23 mouse cellular contexts compared by ENCODE assay signal in genomic region chr9:120860969-120861595, GRCm38 (mm10).
DNase-seq lines count a peak whose midpoint lies in the region; ATAC-seq lines count a peak whose summit lies in the region.
"Had no signal": no experiment of that assay in that cellular context is flagged by ENCODE, and none has a peak within 500 bp of the region (broad histone marks: within the 10 kb centered on the region; RNA-seq: fewer than 3 reads in every experiment).

No protein-coding gene starts in this region.

- no peak for DNase-seq in forebrain, embryonic 11.5 days (ENCODE audit: low spot score)
- DNase-seq in Muller cell, postnatal 12 days (ENCODE audit: inconsistent ontology term): no peak
- DNase-seq in heart, postnatal 36 days: no peak
- DNase-seq: adrenal gland, postnatal 25 days; cerebellum, adult 11-12 months; gastrocnemius, postnatal 10 days; heart, adult 11 months; kidney, adult 9 months; kidney, postnatal 25 days; right cerebral cortex, postnatal 14 days; spleen, adult 18-20 months; thymus, postnatal 25 days had no signal

- no peaks in the 10 kb centered on the region for H3K27me3 ChIP-seq in forebrain, embryonic 11.5 days (ENCODE audit: control insufficient read depth, insufficient read depth, low read length)
- no peaks in the 10 kb centered on the region for H3K27me3 ChIP-seq in forebrain, embryonic 16.5 days (replicated peaks; ENCODE audit: control insufficient read depth, insufficient read depth, low read length)
- H3K27me3 ChIP-seq in neural tube, embryonic 12.5 days (replicated peaks): 0 out of 2 replicates have a peak, but pooled peaks cover 6% of the 10 kb centered on the region
- 0 out of 2 replicates have a peak, but pooled peaks cover 3% of the 10 kb centered on the region for H3K27me3 ChIP-seq in neural tube, embryonic 15.5 days (replicated peaks)
- 0 out of 2 replicates have a peak, but pooled peaks cover 5% of the 10 kb centered on the region for H3K27me3 ChIP-seq in midbrain, embryonic 13.5 days
- H3K27me3 ChIP-seq: heart, embryonic 12.5 days; intestine, embryonic 15.5 days; liver, embryonic 15.5 days had no signal

- intact Hi-C loops in heart, postnatal 36 days (cut with DNase I): no loop called here

- peaks cover 6% of the 10 kb centered on the region; the same call in 1 of the 2 replicates for H3K4me1 ChIP-seq in forebrain, embryonic 11.5 days (replicated peaks; ENCODE audit: control insufficient read depth, insufficient read depth, low read length)
- peaks cover 23% of the 10 kb centered on the region for H3K4me1 ChIP-seq in forebrain, embryonic 16.5 days (replicated peaks; ENCODE audit: control insufficient read depth, insufficient read depth, low read length)
- H3K4me1 ChIP-seq in neural tube, embryonic 12.5 days: peaks cover 16% of the 10 kb centered on the region
- H3K4me1 ChIP-seq in neural tube, embryonic 15.5 days: peaks cover 24% of the 10 kb centered on the region
- peaks cover 41% of the 10 kb centered on the region for H3K4me1 ChIP-seq in midbrain, embryonic 13.5 days (replicated peaks)
- H3K4me1 ChIP-seq: liver, embryonic 15.5 days had no signal

- 0 out of 2 replicates have a peak overlapping the region, but pooled peaks have one; percentile 47 for H3K27ac ChIP-seq in forebrain, embryonic 11.5 days (ENCODE audit: low read depth, low read length)
- H3K27ac ChIP-seq in forebrain, embryonic 16.5 days (ENCODE audit: low read length): no peak overlapping the region
- H3K27ac ChIP-seq in neural tube, embryonic 12.5 days: no peak overlapping the region
- H3K27ac ChIP-seq in neural tube, embryonic 15.5 days (replicated peaks): no peak overlapping the region
- peak overlapping the region; percentile 64 for H3K27ac ChIP-seq in midbrain, embryonic 13.5 days
- H3K27ac ChIP-seq: intestine, embryonic 15.5 days; liver, embryonic 15.5 days had no signal

- 34% methylated on average over 8 of the region's 8 CpGs for WGBS in forebrain, embryonic 11.5 days
- WGBS in forebrain, embryonic 16.5 days: 18% methylated on average over 8 of the region's 8 CpGs
- 37% methylated on average over 8 of the region's 8 CpGs for WGBS in neural tube, embryonic 12.5 days
- 32% methylated on average over 8 of the region's 8 CpGs for WGBS in neural tube, embryonic 15.5 days
- 21% methylated on average over 8 of the region's 8 CpGs for WGBS in midbrain, embryonic 13.5 days

- no peak overlapping the region for H3K4me2 ChIP-seq in forebrain, embryonic 11.5 days (ENCODE audit: low read depth, low read length, severe bottlenecking)
- no peak overlapping the region for H3K4me2 ChIP-seq in forebrain, embryonic 16.5 days (ENCODE audit: low read length)
- H3K4me2 ChIP-seq in neural tube, embryonic 12.5 days (replicated peaks): no peak overlapping the region
- no peak overlapping the region for H3K4me2 ChIP-seq in neural tube, embryonic 15.5 days
- no peak overlapping the region for H3K4me2 ChIP-seq in midbrain, embryonic 13.5 days (replicated peaks)
- H3K4me2 ChIP-seq: heart, embryonic 12.5 days; intestine, embryonic 15.5 days; liver, embryonic 15.5 days had no signal

- H3K4me3 ChIP-seq in forebrain, embryonic 11.5 days (ENCODE audit: low read depth, low read length): no peak overlapping the region
- no peak overlapping the region for H3K4me3 ChIP-seq in forebrain, embryonic 16.5 days (replicated peaks; ENCODE audit: low read length)
- H3K4me3 ChIP-seq in neural tube, embryonic 12.5 days: no peak overlapping the region
- no peak overlapping the region for H3K4me3 ChIP-seq in neural tube, embryonic 15.5 days (replicated peaks)
- H3K4me3 ChIP-seq in midbrain, embryonic 13.5 days (replicated peaks): no peak overlapping the region
- H3K4me3 ChIP-seq: heart, embryonic 12.5 days; intestine, embryonic 15.5 days; liver, embryonic 15.5 days; megakaryocyte, embryonic 14.5 days; myocyte had no signal

- H3K9ac ChIP-seq in forebrain, embryonic 11.5 days (ENCODE audit: low read length): no peak overlapping the region
- H3K9ac ChIP-seq in forebrain, embryonic 16.5 days (replicated peaks; ENCODE audit: low read depth, low read length): no peak overlapping the region
- no peak overlapping the region for H3K9ac ChIP-seq in neural tube, embryonic 12.5 days
- H3K9ac ChIP-seq in neural tube, embryonic 15.5 days (replicated peaks): no peak overlapping the region
- H3K9ac ChIP-seq in midbrain, embryonic 13.5 days (replicated peaks): no peak overlapping the region
- H3K9ac ChIP-seq: heart, embryonic 12.5 days; intestine, embryonic 15.5 days; liver, embryonic 15.5 days had no signal

- ATAC-seq in forebrain, embryonic 11.5 days (replicated peaks; ENCODE audit: low FRiP score): peak; percentile 63
- no peak for ATAC-seq in forebrain, embryonic 16.5 days
- ATAC-seq in neural tube, embryonic 12.5 days (ENCODE audit: low FRiP score, low read depth): peak; percentile 54
- no peak for ATAC-seq in neural tube, embryonic 15.5 days (ENCODE audit: low FRiP score)
- ATAC-seq in midbrain, embryonic 13.5 days: peak; percentile 62
- ATAC-seq: intestine, embryonic 15.5 days; lung, postnatal 0 days had no signal

- no peaks in the 10 kb centered on the region for H3K9me3 ChIP-seq in forebrain, embryonic 11.5 days (ENCODE audit: control insufficient read depth, low read length)
- H3K9me3 ChIP-seq in forebrain, embryonic 16.5 days (ENCODE audit: control insufficient read depth, low read length): no peaks in the 10 kb centered on the region
- no peaks in the 10 kb centered on the region for H3K9me3 ChIP-seq in neural tube, embryonic 12.5 days
- no peaks in the 10 kb centered on the region for H3K9me3 ChIP-seq in neural tube, embryonic 15.5 days (replicated peaks)
- no peaks in the 10 kb centered on the region for H3K9me3 ChIP-seq in midbrain, embryonic 13.5 days
- H3K9me3 ChIP-seq: G1E; heart, embryonic 12.5 days; intestine, embryonic 15.5 days; liver, embryonic 15.5 days had no signal

- H3K36me3 ChIP-seq in forebrain, embryonic 11.5 days (ENCODE audit: control insufficient read depth, insufficient read depth, low read length): no peaks in the 10 kb centered on the region
- H3K36me3 ChIP-seq in forebrain, embryonic 16.5 days (ENCODE audit: control insufficient read depth, insufficient read depth): no peaks in the 10 kb centered on the region
- no peaks in the 10 kb centered on the region for H3K36me3 ChIP-seq in neural tube, embryonic 12.5 days
- H3K36me3 ChIP-seq in neural tube, embryonic 15.5 days: no peaks in the 10 kb centered on the region
- H3K36me3 ChIP-seq in midbrain, embryonic 13.5 days: no peaks in the 10 kb centered on the region
- H3K36me3 ChIP-seq: G1E; heart, embryonic 12.5 days; intestine, embryonic 15.5 days; liver, embryonic 15.5 days had no signal

Comparison
In these comparisons a context has a peak if more than half of its experiments do, and no peak if none do; other contexts are left out.
1. ATAC-seq: peak in forebrain, embryonic 11.5 days (single experiment), neural tube, embryonic 12.5 days (single experiment) and midbrain, embryonic 13.5 days (single experiment); none in forebrain, embryonic 16.5 days (single experiment) and neural tube, embryonic 15.5 days (single experiment).
2. H3K27ac ChIP-seq: peak in forebrain, embryonic 11.5 days (single experiment) and midbrain, embryonic 13.5 days (single experiment); none in forebrain, embryonic 16.5 days (single experiment), neural tube, embryonic 12.5 days (single experiment) and neural tube, embryonic 15.5 days (single experiment).